ENCODE assay signal across 26 mouse cellular contexts in the genomic region with DNA sequence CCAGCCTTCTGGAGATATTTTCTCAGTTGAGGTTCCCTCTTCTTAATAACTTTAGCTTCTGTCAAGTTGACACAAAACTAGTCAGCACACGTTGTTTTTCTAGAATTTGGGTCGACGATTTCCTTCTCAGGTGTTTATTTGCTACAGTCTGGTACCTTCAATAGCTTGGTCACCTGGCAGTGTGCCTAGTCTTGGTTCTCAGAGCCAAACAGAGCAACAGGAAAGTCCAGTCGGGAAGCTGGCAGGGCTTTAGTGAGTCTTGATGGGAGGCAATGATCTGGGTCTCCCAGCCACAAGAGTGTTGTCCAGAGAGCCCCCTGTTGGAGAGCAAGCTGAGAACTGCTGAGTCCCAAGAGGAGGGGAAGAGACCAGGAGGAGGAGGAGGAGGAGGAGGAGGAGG.
DNase-seq lines count a peak whose midpoint lies in the region; ATAC-seq and TF ChIP-seq lines count a peak whose summit lies in the region.
"Had no signal": no experiment of that assay in that cellular context is flagged by ENCODE, and none has a peak within 500 bp of the region (broad histone marks: within the 10 kb centered on the region; RNA-seq: fewer than 3 reads in every experiment).

No protein-coding gene starts in this region.

- no peak overlapping the region for H3K9ac ChIP-seq in kidney, embryonic 16.5 days (replicated peaks; ENCODE audit: low read length)
- H3K9ac ChIP-seq: forebrain, postnatal 0 days; heart, embryonic 12.5 days; intestine, embryonic 15.5 days; liver, embryonic 14.5 days; midbrain, embryonic 15.5 days; neural tube, embryonic 13.5 days; stomach, embryonic 15.5 days had no signal

- DNase-seq in kidney, adult 2 months = peak; percentile 52
- peak; percentile 18 for DNase-seq in ovary, postnatal 14 days (ENCODE audit: low spot score)
- DNase-seq in ovary, adult 18-20 months (ENCODE audit: low spot score) = no peak
- peak; percentile 20 for DNase-seq in kidney, adult 9 months
- DNase-seq in kidney, postnatal 36 days = peak; percentile 9 to 62
- DNase-seq in left cerebral cortex, postnatal 4 days = no peak
- DNase-seq: adrenal gland, adult 2 months; cerebellum, adult 11-12 months; embryo, embryonic 11 days; forebrain, postnatal 0 days; gastrocnemius, postnatal 25 days; heart, adult 18-20 months; heart, postnatal 10 days; right cerebral cortex, adult 18-20 months; thymus, postnatal 25 days had no signal

- no peaks in the 10 kb centered on the region for H3K36me3 ChIP-seq in kidney, adult 2 months (ENCODE audit: control insufficient read depth, insufficient read depth, low read length)
- H3K36me3 ChIP-seq in kidney, embryonic 16.5 days (ENCODE audit: insufficient read depth, low read length) = no peaks in the 10 kb centered on the region
- H3K36me3 ChIP-seq: heart, embryonic 12.5 days; hindbrain, embryonic 10.5 days; intestine, embryonic 15.5 days; midbrain, embryonic 15.5 days; neural tube, embryonic 13.5 days; stomach, embryonic 15.5 days had no signal

- intact Hi-C loops in left cerebral cortex, postnatal 4 days (cut with DNase I) = no loop called here

- ATAC-seq in kidney, embryonic 16.5 days (ENCODE audit: low FRiP score, low TSS enrichment) = no peak
- ATAC-seq: forebrain, postnatal 0 days; hindbrain, embryonic 16.5 days; intestine, embryonic 15.5 days; midbrain, embryonic 15.5 days had no signal

- H3K27ac ChIP-seq in kidney, adult 2 months (ENCODE audit: insufficient read depth, low read depth, low read length) = no peak overlapping the region
- H3K27ac ChIP-seq in kidney, embryonic 16.5 days (ENCODE audit: low read length) = no peak overlapping the region
- H3K27ac ChIP-seq: hindbrain, embryonic 10.5 days; intestine, embryonic 15.5 days; liver, embryonic 14.5 days; macrophage; midbrain, embryonic 15.5 days; neural tube, embryonic 13.5 days; stomach, embryonic 15.5 days had no signal

- no peaks in the 10 kb centered on the region for H3K27me3 ChIP-seq in kidney, adult 2 months (replicated peaks; ENCODE audit: control insufficient read depth, insufficient read depth, low read length)
- H3K27me3 ChIP-seq in kidney, embryonic 16.5 days (ENCODE audit: insufficient read depth, low read length) = no peaks in the 10 kb centered on the region
- H3K27me3 ChIP-seq: intestine, embryonic 15.5 days; midbrain, embryonic 15.5 days; neural tube, embryonic 13.5 days; stomach, embryonic 15.5 days had no signal

- no peak for TF ChIP-seq CTCF in kidney, adult 2 months (conservative IDR thresholded peaks at IDR 0.05; ENCODE audit: insufficient read depth, insufficient read length, low read depth, low read length)

- H3K4me3 ChIP-seq in kidney, adult 2 months (ENCODE audit: insufficient read depth, low read depth, low read length) = no peak overlapping the region
- no peak overlapping the region for H3K4me3 ChIP-seq in kidney, embryonic 16.5 days (ENCODE audit: low read length)
- H3K4me3 ChIP-seq: heart, embryonic 12.5 days; hindbrain, embryonic 10.5 days; intestine, embryonic 15.5 days; midbrain, embryonic 15.5 days; myocyte; neural tube, embryonic 13.5 days; stomach, embryonic 15.5 days had no signal

- H3K9me3 ChIP-seq in kidney, embryonic 16.5 days (ENCODE audit: low read length) = no peaks in the 10 kb centered on the region
- H3K9me3 ChIP-seq: heart, embryonic 12.5 days; hindbrain, embryonic 10.5 days; intestine, embryonic 15.5 days; midbrain, embryonic 15.5 days; neural tube, embryonic 13.5 days; stomach, embryonic 15.5 days had no signal

- WGBS in kidney, adult 2 months = 24% methylated on average over 4 of the region's 4 CpGs
- 66% methylated on average over 4 of the region's 4 CpGs for WGBS in kidney, embryonic 16.5 days

- TF ChIP-seq POLR2A in kidney, adult 2 months (IDR thresholded peaks at IDR 0.05; ENCODE audit: low read depth, low read length) = no peak

- no peaks in the 10 kb centered on the region for H3K4me1 ChIP-seq in kidney, adult 2 months (ENCODE audit: control insufficient read depth, insufficient read depth, low read length)
- 0 out of 2 replicates have a peak, but pooled peaks cover 3% of the 10 kb centered on the region for H3K4me1 ChIP-seq in kidney, embryonic 16.5 days (ENCODE audit: insufficient read depth, low read length)
- H3K4me1 ChIP-seq: heart, embryonic 12.5 days; hindbrain, embryonic 10.5 days; intestine, embryonic 15.5 days; midbrain, embryonic 15.5 days; neural tube, embryonic 13.5 days; stomach, embryonic 15.5 days had no signal

- H3K4me2 ChIP-seq in kidney, embryonic 16.5 days (replicated peaks; ENCODE audit: low read depth, low read length) = no peak overlapping the region
- H3K4me2 ChIP-seq: heart, embryonic 12.5 days; intestine, embryonic 15.5 days; midbrain, embryonic 15.5 days; neural tube, embryonic 13.5 days; stomach, embryonic 15.5 days had no signal

Comparison
In these comparisons a context has a peak if more than half of its experiments do, and no peak if none do; other contexts are left out.
1. DNase-seq: peak in kidney, adult 2 months (single experiment), ovary, postnatal 14 days (single experiment), kidney, adult 9 months (single experiment) and kidney, postnatal 36 days (2 of 2); none in ovary, adult 18-20 months (single experiment) and left cerebral cortex, postnatal 4 days (single experiment).